Mouse (Mus musculus) cerebellum, adult 11-12 months (tissue): ENCODE measurements around the gene Ctcfl.

Source experiments
- DNase-seq: peaks from one replicate; pipeline ENCODE4 v3.0.0; 2022

Ctcfl gene

GRCm38 (mm10) chr2:173082706-173083105, 36.6 kb downstream of the Ctcfl start:
- no peak for DNase-seq

- DNase-seq = peak; percentile 35
Observed at GRCm38 (mm10) chr2:173080785-173081241, 38.5 kb downstream of the Ctcfl start.

GRCm38 (mm10) chr2:173079766-173080549, 39.4 kb downstream of the Ctcfl start:
- DNase-seq = no peak

GRCm38 (mm10) chr2:173076921-173077320, 42.4 kb downstream of the Ctcfl start:
- no peak for DNase-seq

GRCm38 (mm10) chr2:173073666-173074065, 45.7 kb downstream of the Ctcfl start:
- DNase-seq = no peak

GRCm38 (mm10) chr2:173072948-173073347, 46.4 kb downstream of the Ctcfl start:
- no peak for DNase-seq

- DNase-seq = no peak
Observed at GRCm38 (mm10) chr2:173064864-173065263, 54.5 kb downstream of the Ctcfl start.

- no peak for DNase-seq
Observed at GRCm38 (mm10) chr2:173063219-173063618, 56.1 kb downstream of the Ctcfl start.

GRCm38 (mm10) chr2:173061443-173062351, 57.6 kb downstream of the Ctcfl start:
- no peak for DNase-seq

- DNase-seq = no peak
Observed at GRCm38 (mm10) chr2:173060450-173060849, 58.9 kb downstream of the Ctcfl start.

- DNase-seq = no peak
Observed at GRCm38 (mm10) chr2:173058263-173058662, 61.1 kb downstream of the Ctcfl start.

GRCm38 (mm10) chr2:173057623-173058022, 61.7 kb downstream of the Ctcfl start:
- DNase-seq = no peak

GRCm38 (mm10) chr2:173056882-173057315, 62.4 kb downstream of the Ctcfl start:
- DNase-seq = no peak

GRCm38 (mm10) chr2:173056303-173056881, 62.9 kb downstream of the Ctcfl start:
- DNase-seq = no peak

GRCm38 (mm10) chr2:173053846-173054245, 65.5 kb downstream of the Ctcfl start:
- DNase-seq = no peak

GRCm38 (mm10) chr2:173052881-173053280, 66.4 kb downstream of the Ctcfl start:
- no peak for DNase-seq

- no peak for DNase-seq
Observed at GRCm38 (mm10) chr2:173050604-173051382, 68.5 kb downstream of the Ctcfl start.

GRCm38 (mm10) chr2:173049817-173050216, 69.5 kb downstream of the Ctcfl start:
- DNase-seq = no peak

- no peak for DNase-seq
Observed at GRCm38 (mm10) chr2:173049231-173049630, 70.1 kb downstream of the Ctcfl start.

GRCm38 (mm10) chr2:173048041-173048745, 71.1 kb downstream of the Ctcfl start:
- DNase-seq = no peak

- DNase-seq = no peak
Observed at GRCm38 (mm10) chr2:173047471-173047870, 71.9 kb downstream of the Ctcfl start.
